Mouse (Mus musculus) c-Kit-positive CD71-negative TER-119-negative erythroid progenitor cells, embryonic 14.5 days (primary cell): Measurements from ENCODE around the gene Aldh1l1.

Experiments used
- DNase-seq: peaks from one replicate; pipeline ENCODE4 v3.0.0-alpha.2; 2013; ENCODE audit warnings: low read depth

Aldh1l1 gene

GRCm38 (mm10) chr6:90507443-90507842 is 21.2 kb downstream of the Aldh1l1 start:
- no peak for DNase-seq

- no peak for DNase-seq
These were observed 22.0 kb downstream of the Aldh1l1 start for GRCm38 (mm10) chr6:90508197-90508624.

GRCm38 (mm10) chr6:90509085-90509484 is 22.9 kb downstream of the Aldh1l1 start:
- no peak for DNase-seq

- no peak for DNase-seq
These were observed 26.2 kb downstream of the Aldh1l1 start for GRCm38 (mm10) chr6:90512416-90512815.

GRCm38 (mm10) chr6:90513074-90513856 is 27.0 kb downstream of the Aldh1l1 start:
- no peak for DNase-seq

GRCm38 (mm10) chr6:90514369-90514768 is 28.1 kb downstream of the Aldh1l1 start:
- DNase-seq: no peak

DNA sequence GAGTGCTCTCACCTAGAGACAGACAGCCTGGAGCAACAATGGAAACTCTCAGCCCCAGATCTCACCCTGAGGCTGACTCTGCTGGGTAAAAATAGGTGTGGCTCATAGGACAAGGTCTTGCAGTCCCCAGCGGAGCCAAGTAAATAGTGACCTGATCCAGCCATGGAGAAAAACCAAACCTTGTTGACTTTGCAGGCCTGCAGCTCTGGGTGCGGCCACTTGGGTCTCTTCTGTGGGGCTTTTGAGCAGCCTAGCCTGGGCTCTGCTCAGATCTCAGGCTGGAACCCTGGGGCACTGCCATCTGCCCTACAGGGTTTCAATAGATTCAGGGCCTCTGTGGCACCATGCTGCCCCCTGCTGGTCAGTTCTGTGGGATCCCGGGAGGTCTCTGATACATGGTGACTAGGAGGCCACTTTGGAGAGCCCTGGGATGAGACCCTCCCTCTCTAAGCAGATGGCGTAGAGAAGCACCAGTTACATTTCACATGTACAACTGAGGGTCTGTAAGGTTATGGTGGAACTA is 28.7 kb downstream of the Aldh1l1 start:
- DNase-seq: peak; percentile 57

- DNase-seq: no peak
These were observed 32.7 kb downstream of the Aldh1l1 start for GRCm38 (mm10) chr6:90518892-90519291.

- DNase-seq: no peak
These were observed 33.1 kb downstream of the Aldh1l1 start for GRCm38 (mm10) chr6:90519375-90519774.

GRCm38 (mm10) chr6:90526406-90526805 is 40.2 kb downstream of the Aldh1l1 start:
- no peak for DNase-seq

DNA sequence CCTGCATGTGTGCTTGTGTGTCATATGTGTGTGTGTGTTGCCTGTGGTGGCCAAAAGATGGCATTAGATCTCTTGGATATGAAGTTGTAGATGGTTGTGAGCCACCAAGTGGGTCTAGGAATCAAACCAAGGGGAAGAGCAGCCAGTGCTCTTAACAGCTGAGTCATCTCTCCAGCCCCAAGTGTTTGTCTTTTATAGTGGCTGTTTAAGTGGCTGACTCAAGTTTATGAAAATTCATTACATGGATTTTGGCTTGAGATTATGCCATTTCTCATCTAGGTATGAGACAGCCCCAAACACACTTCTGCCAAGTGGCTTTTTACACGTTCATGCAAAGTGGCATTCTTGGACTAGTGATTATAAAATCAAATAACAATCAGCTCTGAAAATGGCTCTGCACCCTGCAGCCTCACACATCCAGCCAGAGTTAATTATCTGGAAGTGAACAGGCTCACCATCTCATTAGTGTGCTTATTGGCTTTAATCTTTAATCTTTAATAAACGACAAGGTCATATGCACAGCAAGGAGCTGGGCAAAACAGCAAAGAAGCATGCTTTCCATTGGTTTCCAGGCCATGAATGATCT is 43.3 kb downstream of the Aldh1l1 start:
- DNase-seq: no peak

DNA sequence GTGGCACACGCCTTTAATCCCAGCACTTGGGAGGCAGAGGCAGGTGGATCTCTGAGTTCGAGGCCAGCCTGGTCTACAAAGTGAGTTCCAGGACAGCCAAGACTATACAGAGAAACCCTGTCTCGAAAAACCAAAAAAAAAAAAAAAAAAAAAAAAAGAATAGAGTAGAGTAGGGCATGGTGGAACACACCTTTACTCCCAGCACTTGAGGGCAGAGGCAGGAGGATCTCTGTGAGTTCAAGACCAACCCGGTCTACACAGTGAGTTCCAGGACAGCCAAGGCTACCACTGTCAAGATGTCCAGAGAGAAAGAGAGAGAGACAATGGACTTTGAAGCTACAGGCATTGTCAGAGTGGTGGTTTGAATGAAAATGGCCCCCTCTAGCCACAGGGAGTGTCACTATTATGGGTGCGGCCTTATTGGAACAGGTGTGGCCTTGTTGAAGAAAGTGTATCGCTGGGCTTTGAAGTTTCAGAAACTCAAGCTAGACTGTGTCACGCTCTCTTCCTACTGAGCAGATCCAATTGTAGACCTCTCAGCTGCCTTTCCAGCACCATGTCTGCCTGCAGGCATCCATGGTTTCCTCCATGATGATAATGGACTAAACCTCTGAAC is 46.5 kb downstream of the Aldh1l1 start:
- DNase-seq: no peak

GRCm38 (mm10) chr6:90533505-90533904 is 47.3 kb downstream of the Aldh1l1 start:
- no peak for DNase-seq

DNA sequence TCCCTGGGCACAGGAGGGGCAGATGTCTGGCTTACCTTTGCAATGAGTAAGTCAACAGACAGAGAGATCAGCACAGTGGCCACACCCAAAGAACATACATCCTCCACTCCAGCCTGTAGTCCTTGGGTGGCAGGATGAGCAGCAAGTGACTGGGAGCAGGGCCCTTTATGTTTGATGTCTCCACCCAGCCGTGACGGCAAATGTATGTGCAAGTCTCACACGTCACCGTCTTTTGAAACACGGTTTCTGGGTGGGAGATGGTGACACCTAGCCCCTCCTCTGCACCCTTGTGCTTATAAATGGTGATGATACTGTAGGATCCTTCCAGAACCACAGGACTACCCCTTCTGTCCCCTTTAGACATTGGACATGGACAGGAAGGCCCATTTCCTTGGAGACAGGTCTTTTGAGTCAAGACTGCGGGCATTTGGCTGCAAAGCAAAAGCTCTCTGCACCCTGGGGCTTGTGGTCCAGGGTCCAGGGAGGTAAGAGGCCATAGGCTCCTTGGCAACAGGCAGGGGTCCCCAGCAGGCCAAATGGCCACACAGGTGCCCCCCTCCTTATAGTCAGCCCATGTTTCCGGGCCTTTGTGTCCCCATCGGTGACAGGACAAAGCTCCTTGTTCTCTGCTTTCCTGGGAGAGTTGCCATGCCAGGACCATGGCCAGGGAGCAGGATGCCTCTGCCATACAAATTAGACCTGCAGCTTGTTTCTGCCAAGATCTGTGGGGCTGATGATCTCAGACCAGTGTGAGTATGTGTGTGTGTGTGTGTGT is 48.7 kb downstream of the Aldh1l1 start:
- DNase-seq: no peak

- no peak for DNase-seq
These were observed 50.6 kb downstream of the Aldh1l1 start for GRCm38 (mm10) chr6:90536824-90537223.

DNA sequence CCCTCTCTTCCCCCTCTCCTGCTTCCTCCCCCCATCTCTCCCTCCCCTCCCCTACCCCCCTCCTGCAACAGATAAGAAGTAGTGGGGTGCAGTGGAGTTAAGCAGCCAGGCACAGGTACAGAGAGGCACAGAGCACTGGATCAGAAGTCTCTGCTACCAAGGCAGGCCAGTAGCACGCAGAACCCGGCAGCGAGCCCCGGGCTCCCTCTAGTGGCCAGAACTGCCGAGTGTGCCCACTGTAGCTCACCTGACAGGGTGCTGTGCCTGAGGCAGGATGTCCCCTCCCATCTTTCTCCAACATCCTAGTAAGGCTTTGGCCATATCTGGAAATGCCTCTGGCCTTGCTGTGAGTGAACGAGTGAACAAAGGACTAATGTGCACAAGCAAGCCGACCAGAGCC is 51.7 kb downstream of the Aldh1l1 start:
- DNase-seq: peak; percentile 32

DNA sequence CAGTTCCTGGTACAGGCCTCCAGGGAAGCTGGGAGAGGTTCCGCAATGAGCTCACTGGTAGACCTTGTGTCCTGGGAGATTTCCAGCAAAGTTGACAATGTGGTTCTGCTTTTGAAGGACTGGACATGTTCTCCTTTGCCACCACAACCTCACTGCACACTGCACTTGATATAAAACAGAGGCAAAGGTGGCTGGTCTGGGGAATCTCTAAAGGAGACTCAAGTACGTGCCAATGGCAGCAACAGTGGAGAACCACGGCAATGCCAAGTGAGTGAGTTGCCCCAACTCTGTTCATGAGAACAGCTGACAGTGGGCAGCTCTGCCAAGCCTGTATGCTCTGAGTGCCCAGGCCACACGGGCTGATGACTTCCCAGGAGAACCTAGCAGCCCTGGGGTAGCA is 53.0 kb downstream of the Aldh1l1 start:
- no peak for DNase-seq

- DNase-seq: no peak
These were observed 54.3 kb downstream of the Aldh1l1 start for GRCm38 (mm10) chr6:90540520-90540919.

- DNase-seq: no peak
These were observed 55.1 kb downstream of the Aldh1l1 start for GRCm38 (mm10) chr6:90541367-90541772.

GRCm38 (mm10) chr6:90544433-90544832 is 58.2 kb downstream of the Aldh1l1 start:
- no peak for DNase-seq

DNA sequence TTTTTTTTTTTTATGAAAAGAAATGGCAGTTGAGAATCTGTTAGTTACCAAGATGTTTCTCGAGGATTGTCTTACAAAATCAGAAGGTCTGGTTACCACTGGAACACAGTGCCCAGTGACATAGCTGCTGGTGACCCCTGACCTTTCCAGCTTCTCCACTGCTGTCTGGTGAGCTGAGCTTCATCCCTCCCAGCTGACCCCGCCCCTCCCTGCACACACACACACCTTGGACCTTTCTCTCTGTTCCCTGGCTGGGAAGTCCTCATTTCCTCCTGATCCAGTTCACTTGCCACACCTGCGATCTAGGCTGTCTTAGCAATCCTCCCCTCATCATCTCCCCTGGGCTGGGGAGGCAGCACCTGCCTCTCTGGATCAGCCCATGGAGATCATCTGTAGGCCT is 60.0 kb downstream of the Aldh1l1 start:
- DNase-seq: no peak

- no peak for DNase-seq
These were observed 60.8 kb downstream of the Aldh1l1 start for GRCm38 (mm10) chr6:90547041-90547440.
